In genomic region chr4:70804925-70805342, GRCm38 (mm10) we compare ENCODE assay signal across 13 mouse cellular contexts.
A peak's percentile ranks its signal among the peaks of the same experiment; 100 is the strongest.
DNase-seq lines count a peak whose midpoint lies in the region; ATAC-seq and TF ChIP-seq lines count a peak whose summit lies in the region.
"Had no signal": no experiment of that assay in that cellular context is flagged by ENCODE, and none has a peak within 500 bp of the region (broad histone marks: within the 10 kb centered on the region; RNA-seq: fewer than 3 reads in every experiment).

No protein-coding gene starts in this region.

- no peak overlapping the region for H3K4me2 ChIP-seq in embryonic facial prominence, embryonic 14.5 days (ENCODE audit: low read depth, low read length)
- H3K4me2 ChIP-seq in limb, embryonic 14.5 days (replicated peaks; ENCODE audit: low read depth, low read length, severe bottlenecking) = no peak overlapping the region
- H3K4me2 ChIP-seq: liver, embryonic 15.5 days had no signal

- DNase-seq in embryonic facial prominence, embryonic 14.5 days (ENCODE audit: low spot score) = peak; percentile 80
- no peak for DNase-seq in embryonic facial prominence, embryonic 10.5 days (ENCODE audit: low spot score)
- peak; percentile 40 for DNase-seq in limb, embryonic 14.5 days (ENCODE audit: low spot score)
- no peak for DNase-seq in limb, embryonic 10.5 days (ENCODE audit: low spot score)
- DNase-seq in brain, embryonic 18.5 days (ENCODE audit: low read depth, low spot score) = peak; percentile 69
- peak; percentile 63 for DNase-seq in layer of hippocampus, adult 9-11 months
- no peak for DNase-seq in gastrocnemius, postnatal 25 days
- DNase-seq: heart, adult 11 months; kidney, adult 8-10 months; midbrain, embryonic 14.5 days; right cerebral cortex, postnatal 25 days; thymus, adult 18-20 months had no signal

- no peak overlapping the region for H3K9ac ChIP-seq in embryonic facial prominence, embryonic 14.5 days (ENCODE audit: low read depth, low read length)
- no peak overlapping the region for H3K9ac ChIP-seq in limb, embryonic 14.5 days (ENCODE audit: low read depth, low read length, severe bottlenecking)
- H3K9ac ChIP-seq: liver, embryonic 15.5 days had no signal

- WGBS in embryonic facial prominence, embryonic 14.5 days = 51% methylated on average over 3 of the region's 3 CpGs
- 91% methylated on average over 3 of the region's 3 CpGs for WGBS in embryonic facial prominence, embryonic 10.5 days
- WGBS in limb, embryonic 14.5 days = 66% methylated on average over 3 of the region's 3 CpGs
- 91% methylated on average over 3 of the region's 3 CpGs for WGBS in limb, embryonic 10.5 days

- H3K36me3 ChIP-seq in embryonic facial prominence, embryonic 14.5 days (ENCODE audit: control insufficient read depth, insufficient read depth, low read length) = no peaks in the 10 kb centered on the region
- no peaks in the 10 kb centered on the region for H3K36me3 ChIP-seq in embryonic facial prominence, embryonic 10.5 days (replicated peaks)
- no peaks in the 10 kb centered on the region for H3K36me3 ChIP-seq in limb, embryonic 14.5 days (ENCODE audit: control insufficient read depth, insufficient read depth, low read length)
- no peaks in the 10 kb centered on the region for H3K36me3 ChIP-seq in limb, embryonic 10.5 days
- H3K36me3 ChIP-seq: liver, embryonic 15.5 days had no signal

- no peaks in the 10 kb centered on the region for H3K4me1 ChIP-seq in embryonic facial prominence, embryonic 14.5 days (ENCODE audit: control insufficient read depth, insufficient read depth, low read length)
- no peaks in the 10 kb centered on the region for H3K4me1 ChIP-seq in embryonic facial prominence, embryonic 10.5 days
- H3K4me1 ChIP-seq in limb, embryonic 14.5 days (ENCODE audit: control insufficient read depth, insufficient read depth, low read length) = no peaks in the 10 kb centered on the region
- H3K4me1 ChIP-seq in limb, embryonic 10.5 days = no peaks in the 10 kb centered on the region
- H3K4me1 ChIP-seq: liver, embryonic 15.5 days had no signal

- no peaks in the 10 kb centered on the region for H3K27me3 ChIP-seq in embryonic facial prominence, embryonic 14.5 days (replicated peaks; ENCODE audit: control insufficient read depth, insufficient read depth, low read length)
- no peaks in the 10 kb centered on the region for H3K27me3 ChIP-seq in embryonic facial prominence, embryonic 10.5 days (replicated peaks; ENCODE audit: low read depth, poor library complexity, severe bottlenecking)
- no peaks in the 10 kb centered on the region for H3K27me3 ChIP-seq in limb, embryonic 14.5 days (ENCODE audit: control insufficient read depth, insufficient read depth, low read length)
- H3K27me3 ChIP-seq in limb, embryonic 10.5 days (ENCODE audit: low read depth, poor library complexity, severe bottlenecking) = no peaks in the 10 kb centered on the region
- H3K27me3 ChIP-seq: liver, embryonic 15.5 days had no signal

- no peak overlapping the region for H3K27ac ChIP-seq in embryonic facial prominence, embryonic 14.5 days (replicated peaks; ENCODE audit: low read depth, low read length)
- no peak overlapping the region for H3K27ac ChIP-seq in embryonic facial prominence, embryonic 10.5 days (replicated peaks)
- H3K27ac ChIP-seq in limb, embryonic 14.5 days (replicated peaks; ENCODE audit: low read depth, low read length) = no peak overlapping the region
- no peak overlapping the region for H3K27ac ChIP-seq in limb, embryonic 10.5 days
- H3K27ac ChIP-seq: liver, embryonic 15.5 days had no signal

- H3K4me3 ChIP-seq in embryonic facial prominence, embryonic 14.5 days (ENCODE audit: low read depth, low read length) = no peak overlapping the region
- no peak overlapping the region for H3K4me3 ChIP-seq in embryonic facial prominence, embryonic 10.5 days
- no peak overlapping the region for H3K4me3 ChIP-seq in limb, embryonic 14.5 days (replicated peaks; ENCODE audit: low read length)
- H3K4me3 ChIP-seq in limb, embryonic 10.5 days = no peak overlapping the region
- H3K4me3 ChIP-seq: liver, embryonic 15.5 days had no signal

- H3K9me3 ChIP-seq in embryonic facial prominence, embryonic 14.5 days (ENCODE audit: control insufficient read depth, low read length) = no peaks in the 10 kb centered on the region
- no peaks in the 10 kb centered on the region for H3K9me3 ChIP-seq in embryonic facial prominence, embryonic 10.5 days
- H3K9me3 ChIP-seq in limb, embryonic 14.5 days (ENCODE audit: control insufficient read depth, low read length) = no peaks in the 10 kb centered on the region
- no peaks in the 10 kb centered on the region for H3K9me3 ChIP-seq in limb, embryonic 10.5 days (replicated peaks)
- H3K9me3 ChIP-seq: liver, embryonic 15.5 days had no signal

- peak; percentile 57; the same call in 1 of the 2 replicates for ATAC-seq in embryonic facial prominence, embryonic 14.5 days (ENCODE audit: low read depth)
- ATAC-seq in limb, embryonic 14.5 days (ENCODE audit: low FRiP score, low read depth) = no peak

- no peak for TF ChIP-seq POLR2A in limb, embryonic 14.5 days (IDR thresholded peaks at IDR 0.05; ENCODE audit: borderline replicate concordance, extremely low read depth, insufficient read depth, insufficient read length)

Comparison
In these comparisons a context has a peak if more than half of its experiments do, and no peak if none do; other contexts are left out.
1. DNase-seq: peak in embryonic facial prominence, embryonic 14.5 days (single experiment), limb, embryonic 14.5 days (single experiment), brain, embryonic 18.5 days (single experiment) and layer of hippocampus, adult 9-11 months (single experiment); none in embryonic facial prominence, embryonic 10.5 days (single experiment), limb, embryonic 10.5 days (single experiment) and gastrocnemius, postnatal 25 days (single experiment).